Mouse (Mus musculus): ENCODE measurements around the gene Gtf3c6.

Gtf3c6 gene

DNA sequence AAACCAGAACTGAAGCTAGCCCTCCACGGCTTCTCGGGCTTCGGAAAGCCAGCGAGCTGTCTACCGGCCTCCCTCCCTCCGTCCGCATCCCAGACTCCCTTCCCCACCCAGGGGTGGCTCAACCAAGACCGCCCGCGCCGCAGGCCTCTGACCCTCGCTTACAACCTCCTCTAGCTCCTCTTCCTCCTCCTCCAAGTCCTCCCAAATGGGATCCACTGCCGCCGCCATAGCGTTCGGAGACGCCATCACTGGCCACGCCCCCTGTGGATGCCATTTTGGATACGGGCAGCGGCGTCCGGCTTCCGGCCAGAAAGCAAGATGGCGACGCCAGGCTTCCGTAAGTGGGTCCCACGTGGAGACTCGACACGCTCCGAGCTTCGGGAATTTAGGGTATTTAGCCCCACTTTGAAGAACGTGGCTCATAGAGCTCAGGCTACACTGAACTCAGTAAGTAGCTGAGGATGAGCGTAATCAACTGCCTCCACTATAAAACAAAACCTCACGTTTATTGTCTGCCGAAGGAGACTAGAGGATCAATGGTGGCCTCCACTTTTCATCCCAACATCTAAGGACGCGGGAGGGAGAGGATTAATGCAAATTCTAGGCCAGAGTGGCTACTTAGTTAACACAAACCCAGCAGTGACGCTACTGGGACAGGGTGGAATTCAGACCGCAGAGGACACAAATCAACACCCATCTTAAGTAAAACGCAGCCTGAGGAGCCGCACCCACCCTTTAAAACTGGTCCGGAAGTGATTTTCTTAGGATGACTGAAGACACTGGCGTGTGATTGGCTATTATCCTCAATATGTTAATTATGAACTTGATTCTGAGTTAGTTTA, at the start of gene Gtf3c6:
TSS of gene Gtf3c6 (minus strand) at position 695 of the 842 bp plus-strand sequence.
- DNase-seq (ENCODE audit: low spot score): peak; percentile 93

GRCm38 (mm10) chr10:40305989-40306388, 48.1 kb upstream of the Gtf3c6 start:
- DNase-seq (ENCODE audit: low spot score): no peak

GRCm38 (mm10) chr10:40302140-40302985, 44.5 kb upstream of the Gtf3c6 start, which contains the start of gene Amd1:
TSS of gene Amd1 (minus strand) at chr10:40302186.
- peak; percentile 100 for DNase-seq (ENCODE audit: low spot score)

DNA sequence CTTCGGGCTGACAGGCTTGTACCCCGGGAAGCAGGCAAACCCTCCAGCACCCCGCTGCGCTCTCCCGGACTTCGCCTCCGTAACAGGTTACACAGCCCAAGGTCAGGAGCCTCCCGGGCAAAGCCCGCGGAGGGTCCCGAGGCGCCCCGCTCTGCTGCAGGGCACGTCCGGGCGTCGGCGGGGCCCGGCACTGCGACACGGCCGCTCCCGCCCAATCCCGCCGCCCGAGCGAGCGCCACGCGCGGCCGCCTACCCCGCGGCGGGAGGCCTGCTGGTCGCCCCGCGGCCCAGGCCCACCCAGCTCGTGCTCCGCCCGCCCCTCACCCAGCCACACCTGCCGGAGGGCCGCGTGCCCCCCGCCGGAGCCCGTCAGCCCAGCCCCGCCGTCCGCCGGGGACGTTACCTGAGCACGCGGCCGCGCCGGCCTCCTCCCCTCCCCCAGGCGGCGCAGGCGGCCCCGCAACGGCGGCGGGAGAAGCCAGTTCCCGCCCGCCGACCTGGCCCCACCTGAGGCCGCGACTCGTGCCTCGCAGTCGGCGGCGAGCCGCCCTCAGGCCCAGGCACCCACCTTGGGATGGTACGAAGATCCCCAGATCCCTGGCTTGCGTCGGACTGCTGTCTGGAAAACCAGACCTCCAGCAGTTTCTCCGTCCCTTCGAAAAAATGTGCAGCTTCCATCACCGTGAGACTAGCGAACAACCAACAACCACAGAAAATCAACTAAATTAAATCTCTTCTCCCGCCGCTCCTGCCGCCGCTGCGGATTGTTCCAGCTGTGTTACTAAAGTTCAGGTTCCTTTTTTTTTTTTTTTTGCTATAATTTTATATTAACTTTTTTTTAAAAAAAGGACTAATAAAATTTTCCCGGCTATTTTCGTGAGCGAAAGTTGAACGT, 43.5 kb upstream of the Gtf3c6 start:
- DNase-seq (ENCODE audit: low spot score): peak; percentile 78

DNA sequence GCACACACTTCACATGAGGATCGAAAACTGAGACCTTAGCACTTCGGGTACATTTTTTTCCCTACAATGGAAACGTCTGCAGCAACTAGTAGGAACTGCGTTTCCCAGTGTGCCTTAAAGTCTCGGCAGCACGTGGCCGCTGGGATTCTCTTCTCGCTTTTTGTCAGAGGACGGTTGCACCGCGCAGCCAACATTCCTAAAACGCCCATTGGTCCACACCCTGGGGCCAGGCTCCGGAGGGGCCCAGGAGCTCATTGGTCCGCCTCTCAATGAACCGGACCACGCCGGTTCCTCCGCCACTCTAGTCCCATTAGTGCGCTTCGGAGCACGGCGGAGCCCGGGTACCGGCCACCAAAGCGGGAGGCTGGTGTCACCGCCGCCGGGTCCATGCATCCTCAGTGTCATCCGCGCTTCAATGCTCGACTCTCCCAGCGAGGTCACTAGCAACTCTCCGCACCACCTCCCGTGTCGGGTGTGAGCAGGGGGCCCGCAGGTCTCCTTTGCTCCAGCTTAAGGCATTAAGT, 42.8 kb upstream of the Gtf3c6 start:
- DNase-seq (ENCODE audit: low spot score): peak; percentile 85

DNA sequence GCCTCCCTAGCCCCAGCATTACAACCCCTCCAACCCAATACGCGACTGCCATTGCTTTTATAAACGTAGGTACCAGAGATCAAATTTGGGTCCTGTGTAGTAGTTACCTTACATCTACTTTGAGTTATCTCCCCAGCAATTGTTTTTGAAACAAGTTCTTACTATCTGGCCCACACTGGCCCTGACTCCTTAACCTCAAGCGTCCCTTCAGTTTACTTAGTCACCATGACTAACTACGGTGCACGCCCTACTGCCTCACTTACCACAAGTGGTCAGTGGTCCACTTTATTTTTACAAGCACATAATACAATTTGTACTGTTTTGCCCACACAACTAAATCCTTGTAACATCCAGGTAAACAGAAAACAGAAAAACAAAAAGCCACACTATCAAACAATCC, 34.7 kb upstream of the Gtf3c6 start:
- no peak for DNase-seq (ENCODE audit: low spot score)

DNA sequence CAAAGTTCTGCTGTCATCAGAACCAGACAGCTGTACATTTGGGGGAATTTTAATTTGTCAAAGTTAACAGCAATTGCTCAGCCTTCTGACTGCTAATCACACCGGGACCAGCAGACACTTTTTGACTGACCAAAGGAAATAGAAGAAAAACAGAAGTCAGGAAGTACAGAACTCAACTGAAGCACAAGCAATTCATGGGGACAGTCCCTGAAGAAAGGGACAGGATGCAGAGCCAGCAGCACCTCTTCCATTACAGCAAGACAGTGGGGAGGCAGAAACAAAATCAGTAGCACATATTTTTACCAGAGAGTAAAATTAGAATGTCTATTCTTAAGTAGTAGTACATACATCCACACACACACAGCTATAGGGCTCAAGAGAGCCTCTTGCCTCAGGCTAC, 28.9 kb upstream of the Gtf3c6 start:
- no peak for DNase-seq (ENCODE audit: low spot score)

- no peak for DNase-seq (ENCODE audit: low spot score)
Observed at GRCm38 (mm10) chr10:40285571-40285970, 27.7 kb upstream of the Gtf3c6 start.

GRCm38 (mm10) chr10:40284997-40285396, 27.1 kb upstream of the Gtf3c6 start:
- DNase-seq (ENCODE audit: low spot score): no peak

DNA sequence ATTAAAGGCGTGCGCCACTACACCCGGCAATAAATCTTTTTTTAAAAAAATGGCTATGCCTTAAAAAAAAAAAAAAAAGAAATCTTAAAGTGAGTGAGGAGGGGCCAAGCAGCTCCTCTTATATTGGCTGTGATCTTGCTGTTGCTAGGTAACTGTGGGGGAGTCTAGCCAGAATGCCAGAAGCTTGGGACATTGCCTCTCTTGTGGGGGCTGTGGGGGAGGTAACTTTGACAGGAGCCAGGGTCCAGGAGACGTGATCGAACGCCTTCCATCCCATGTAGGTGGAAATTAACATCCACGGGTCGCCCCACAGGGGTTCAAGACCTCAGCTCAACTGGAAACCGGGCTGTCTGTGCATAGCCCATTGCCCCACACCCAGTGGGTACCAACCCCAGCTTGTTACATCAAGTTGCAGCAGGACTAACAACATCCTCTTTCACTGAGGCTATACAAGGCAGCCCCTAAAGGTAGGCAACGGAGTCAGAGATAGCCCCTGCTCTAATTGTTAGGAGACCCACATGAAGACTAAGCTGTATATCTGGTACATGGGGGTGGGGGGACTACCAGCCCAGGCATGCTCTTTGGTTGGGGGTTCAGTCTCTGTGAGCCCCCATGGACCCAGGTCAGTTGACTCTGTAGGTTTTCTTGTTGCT, 26.4 kb upstream of the Gtf3c6 start:
- no peak for DNase-seq (ENCODE audit: low spot score)

- DNase-seq (ENCODE audit: low spot score): no peak
Observed at GRCm38 (mm10) chr10:40283636-40284035, 25.7 kb upstream of the Gtf3c6 start.

- DNase-seq (ENCODE audit: low spot score): no peak
Observed at GRCm38 (mm10) chr10:40281565-40281964, 23.7 kb upstream of the Gtf3c6 start.

DNA sequence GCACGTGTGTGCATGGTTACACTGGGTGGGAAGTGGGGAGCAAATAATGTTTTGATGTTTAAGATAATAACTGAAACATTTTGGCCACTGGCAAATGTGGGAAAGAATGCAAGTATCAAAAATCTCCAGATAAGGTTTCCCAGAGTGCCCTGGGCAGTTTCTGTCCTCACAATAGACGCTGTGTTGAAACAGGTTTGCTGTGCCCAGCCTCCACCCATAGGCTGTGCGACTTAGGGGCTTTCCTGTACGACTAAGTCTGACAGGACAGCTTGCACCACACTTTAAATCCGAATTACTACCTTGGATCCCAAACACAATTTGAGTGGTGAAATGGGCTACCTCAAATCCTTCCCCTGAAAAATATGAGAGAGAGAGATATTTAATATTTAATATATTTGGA, 20.4 kb upstream of the Gtf3c6 start:
- no peak for DNase-seq (ENCODE audit: low spot score)

- no peak for DNase-seq (ENCODE audit: low spot score)
Observed at GRCm38 (mm10) chr10:40275991-40276390, 18.1 kb upstream of the Gtf3c6 start.

DNA sequence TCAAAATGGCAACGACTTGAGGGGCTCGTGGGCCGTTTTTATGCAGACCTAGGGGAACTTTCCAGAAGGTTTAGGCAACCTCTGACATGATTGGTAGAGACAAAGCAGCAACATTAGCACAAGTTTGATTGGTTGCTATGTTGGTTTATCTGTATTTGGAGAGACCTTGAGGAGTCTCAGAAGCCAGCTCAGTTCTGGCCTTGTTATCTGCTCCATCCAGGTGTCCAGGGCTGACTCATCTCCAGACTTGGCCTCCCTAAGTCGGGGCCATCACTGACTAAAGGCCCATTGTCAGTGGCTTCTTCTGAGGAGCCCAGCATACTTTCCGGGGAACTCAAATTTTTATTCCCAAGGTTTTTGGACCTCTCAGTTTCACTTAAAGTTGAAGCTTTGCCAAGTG, 16.0 kb upstream of the Gtf3c6 start:
- no peak for DNase-seq (ENCODE audit: low spot score)

- DNase-seq (ENCODE audit: low spot score): no peak
Observed at GRCm38 (mm10) chr10:40271216-40271615, 13.3 kb upstream of the Gtf3c6 start.

DNA sequence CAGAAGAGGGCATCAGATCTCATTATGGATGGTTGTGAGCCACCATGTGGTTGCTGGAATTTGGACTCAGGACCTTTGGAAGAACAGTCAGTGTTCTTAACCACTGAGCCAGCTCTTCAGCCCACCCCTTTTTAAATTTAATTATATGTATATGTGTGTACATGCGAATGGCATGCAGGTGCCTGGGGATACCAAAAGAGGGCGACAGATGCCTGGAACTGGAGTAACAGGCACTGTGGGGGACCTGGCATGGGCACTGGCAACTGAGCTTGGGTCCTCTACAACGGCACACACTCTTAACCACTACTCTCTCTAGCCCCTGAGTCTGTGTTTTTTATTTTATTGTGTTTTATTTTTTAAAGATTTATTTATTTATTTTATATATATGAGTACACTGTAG, 7.0 kb upstream of the Gtf3c6 start:
- DNase-seq (ENCODE audit: low spot score): no peak

DNA sequence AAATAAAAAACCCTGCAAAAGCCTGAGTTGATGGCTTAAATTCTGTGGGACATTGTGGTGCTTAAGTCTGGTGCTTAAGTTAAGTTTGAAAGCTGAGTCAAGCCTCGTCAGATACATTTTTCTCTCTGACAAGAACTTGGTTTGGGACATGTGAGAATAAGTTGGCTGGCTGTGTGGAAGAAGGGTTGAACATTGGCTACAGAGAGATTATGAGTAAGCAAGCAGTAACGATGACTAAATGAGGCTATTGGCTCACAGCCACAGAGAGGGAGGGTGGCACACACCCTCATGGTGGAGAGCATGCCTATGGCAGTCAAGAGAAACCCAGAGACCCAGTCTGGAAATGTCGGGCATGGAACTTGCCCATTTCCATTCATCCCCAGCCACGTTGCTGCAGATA, 5.8 kb upstream of the Gtf3c6 start:
- DNase-seq (ENCODE audit: low spot score): no peak

DNA sequence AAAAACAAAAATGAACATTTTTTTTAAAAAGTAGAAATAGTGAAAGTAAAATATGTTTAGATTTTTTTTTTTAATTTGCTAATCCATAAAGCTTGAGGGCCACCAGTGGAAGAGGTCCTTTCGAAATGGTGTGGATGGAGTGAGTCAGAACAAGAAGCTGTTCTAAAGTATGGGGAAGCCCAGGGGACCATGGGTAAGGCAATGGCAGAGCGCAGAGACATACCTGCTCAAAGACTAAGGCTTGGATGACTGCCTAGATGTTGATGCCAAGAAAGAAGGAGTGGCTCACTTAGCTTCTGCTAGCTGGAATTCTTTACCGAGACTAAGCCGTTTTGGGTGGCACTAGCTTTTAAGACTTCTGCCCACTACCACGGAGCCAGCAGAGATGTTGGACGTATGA, 4.3 kb upstream of the Gtf3c6 start:
- no peak for DNase-seq (ENCODE audit: low spot score)

DNA sequence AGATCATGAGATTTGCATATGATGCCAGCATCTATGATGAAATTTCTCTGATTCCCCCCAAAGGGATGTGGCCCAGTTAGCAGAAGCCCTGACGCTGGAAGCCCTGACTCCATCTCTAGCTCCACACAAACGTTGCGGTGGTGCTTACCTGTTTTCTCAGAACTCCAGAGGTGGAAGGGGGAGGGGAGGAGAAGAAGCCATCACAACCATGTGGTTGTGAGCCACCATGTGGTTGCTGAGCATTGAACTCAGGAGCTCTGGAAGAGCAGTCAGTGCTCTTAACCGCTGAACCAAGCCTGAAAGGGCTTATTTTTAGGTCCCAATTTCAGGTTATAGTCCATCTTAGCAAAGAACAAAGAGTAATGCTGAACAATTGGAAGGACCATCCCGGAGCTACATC, 2.4 kb upstream of the Gtf3c6 start:
- no peak for DNase-seq (ENCODE audit: low spot score)

- DNase-seq (ENCODE audit: low spot score): no peak
Observed at GRCm38 (mm10) chr10:40259542-40259941, 1.6 kb upstream of the Gtf3c6 start.

Data from testis, postnatal 14 days (tissue).